Mouse (Mus musculus) midbrain, embryonic 11.5 days (tissue): ENCODE data around the gene Fcer1g. TPM values are rescaled to one million over a fixed set of nuclear protein-coding genes. Genes with fewer than 3 reads are reported as not detected.

Experiments used
- ATAC-seq: fragments of 200-750 bp; cut with Nextera tagmentation; 2 replicates; pipeline ENCODE4 v1.8.0; 2017; ENCODE audit warnings: moderate TSS enrichment, moderate library complexity; ENCODE audit not compliant: low FRiP score
- DNase-seq: peaks from one replicate; pipeline ENCODE4 v3.0.0; 2015; ENCODE audit warnings: low spot score; ENCODE audit errors: missing footprints
- H3K27ac ChIP-seq: fragments of 300-500 bp; sonication (generic); 2 replicates; pipeline ENCODE4 v1.5.1; 2014; ENCODE audit warnings: low read depth, low read length
- H3K27me3 ChIP-seq: fragments of 300-500 bp; sonication (generic); 2 replicates; pipeline ENCODE4 v1.6.1; 2014; ENCODE audit warnings: mild to moderate bottlenecking, low read length, moderate library complexity, mixed read lengths; ENCODE audit not compliant: control insufficient read depth, insufficient read depth
- H3K36me3 ChIP-seq: fragments of 300-500 bp; sonication (generic); 2 replicates; pipeline ENCODE4 v1.6.1; 2014; ENCODE audit warnings: mild to moderate bottlenecking, low read length, moderate library complexity, mixed read lengths; ENCODE audit not compliant: control insufficient read depth, insufficient read depth
- H3K4me1 ChIP-seq: fragments of 300-500 bp; sonication (generic); 2 replicates; pipeline ENCODE4 v1.6.1; 2014; ENCODE audit warnings: low read length; ENCODE audit not compliant: control insufficient read depth, insufficient read depth
- H3K4me2 ChIP-seq: fragments of 300-500 bp; sonication (generic); 2 replicates; pipeline ENCODE4 v1.6.1; 2014; ENCODE audit warnings: mild to moderate bottlenecking, moderate library complexity
- H3K4me3 ChIP-seq: fragments of 300-500 bp; sonication (generic); 2 replicates; pipeline ENCODE4 v1.5.1; 2014; ENCODE audit warnings: low read depth, low read length
- H3K9ac ChIP-seq: fragments of 300-500 bp; sonication (generic); 2 replicates; pipeline ENCODE4 v1.6.1; 2014; ENCODE audit warnings: low read length
- H3K9me3 ChIP-seq: fragments of 300-500 bp; sonication (generic); 2 replicates; pipeline ENCODE4 v1.6.1; 2016; ENCODE audit warnings: low read length; ENCODE audit not compliant: control insufficient read depth
- WGBS: fragments of 180-500 bp; shearing (Covaris S2); extraction: QIAGEN DNeasy Blood & Tissue Kit; methylation state at CpG from one replicate; pipeline ENCODE4 v1.1.7; 2014; 5-methylcytosine and 5-hydroxymethylcytosine counted together
- polyA plus RNA-seq: library from polyadenylated mRNA; unstranded; fragments of >200 nt; fragmentation: Nextera tagmentation; extraction: Ambion mirVana; gene quantifications from 2 replicates; pipeline ENCODE4 v1.2.1, GENCODE M21; 2014

The Fcer1g gene
- polyA plus RNA-seq, 1 experiment from 2014 or later: 27.3 TPM

DNA sequence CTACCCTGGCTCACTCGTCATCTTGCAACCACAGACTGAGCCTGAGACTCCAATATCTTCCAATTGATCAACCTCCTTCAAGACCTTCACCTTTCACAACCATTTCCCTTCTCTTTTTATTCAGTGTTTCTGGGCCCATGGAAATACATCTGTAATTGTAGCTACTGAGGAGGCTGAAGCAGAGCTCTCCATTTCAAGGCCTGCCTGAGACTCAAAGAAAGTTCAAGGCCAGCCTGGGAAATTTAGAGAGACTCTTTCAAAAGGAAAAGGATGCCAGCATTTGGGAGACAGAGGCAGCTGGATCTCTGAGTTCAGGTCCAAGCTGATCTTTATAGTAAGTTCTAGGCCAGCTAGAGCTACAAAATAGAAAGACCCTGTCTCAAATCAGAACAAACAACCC is 6.3 kb downstream of the Fcer1g start:
- Histone ChIP-seq H3K27me3 (no peaks in the 10 kb centered on the region), H3K4me3 (no peak overlapping the region), H3K9ac (no peak overlapping the region), H3K36me3 (no peaks in the 10 kb centered on the region), H3K9me3 (no peaks in the 10 kb centered on the region), H3K4me1 (peaks cover 9% of the 10 kb centered on the region), H3K27ac (no peak overlapping the region), H3K4me2 (no peak overlapping the region)
- DNase-seq: no peak
- ATAC-seq: no peak
- WGBS: 87% methylated on average over 1 of the region's 1 CpGs

DNA sequence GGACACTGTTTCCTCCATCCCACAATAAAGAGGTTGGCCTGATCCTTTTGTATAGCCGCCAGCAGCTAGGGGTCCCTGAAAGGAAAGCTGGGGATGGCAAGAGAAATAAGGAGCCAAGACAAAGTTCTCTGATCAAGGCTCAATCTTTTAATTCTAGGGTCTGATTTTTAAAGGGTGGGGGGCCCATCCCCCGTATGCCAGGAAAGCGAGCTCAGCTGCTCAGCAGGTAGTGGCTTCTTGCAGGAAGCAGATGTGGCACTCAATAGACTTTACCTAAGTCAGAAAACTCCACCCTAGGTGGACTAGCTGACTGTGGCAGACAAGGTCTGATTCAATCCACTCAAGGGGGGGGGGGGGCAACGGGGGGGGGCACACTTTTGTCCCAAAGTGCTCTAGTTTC is 7.4 kb downstream of the Fcer1g start:
- H3K36me3 ChIP-seq: no peaks in the 10 kb centered on the region
- no peak overlapping the region for H3K4me2 ChIP-seq
- no peak for DNase-seq
- 58% methylated on average over 3 of the region's 4 CpGs for WGBS
- no peak for ATAC-seq
- H3K9ac ChIP-seq: no peak overlapping the region
- H3K4me3 ChIP-seq: no peak overlapping the region
- H3K27ac ChIP-seq: no peak overlapping the region
- peaks cover 10% of the 10 kb centered on the region for H3K4me1 ChIP-seq
- H3K27me3 ChIP-seq: no peaks in the 10 kb centered on the region
- no peaks in the 10 kb centered on the region for H3K9me3 ChIP-seq

DNA sequence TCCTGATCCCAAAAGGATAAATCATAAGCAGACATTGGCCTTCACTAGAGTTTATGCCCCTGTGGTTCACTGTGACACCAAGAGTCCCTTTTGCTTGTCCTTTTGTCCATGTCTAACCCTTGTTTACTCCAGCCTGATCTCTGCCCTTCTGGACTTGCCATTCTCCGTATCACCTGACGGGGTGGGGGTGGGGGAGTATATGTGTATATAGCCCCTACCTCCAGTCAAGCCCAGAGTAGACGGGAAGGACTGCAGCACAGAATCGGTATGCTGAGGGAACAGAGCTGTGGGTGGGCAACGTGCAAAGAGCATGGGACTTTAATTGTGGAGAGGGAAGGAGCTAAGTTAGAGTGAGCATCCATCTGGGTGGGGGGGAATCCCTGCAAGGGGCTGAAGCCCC is 9.3 kb downstream of the Fcer1g start, which contains the start of gene Apoa2:
Gene Apoa2 (plus strand): TSS at position 198 of the 400 bp plus-strand sequence.
- Histone ChIP-seq H3K27ac (no peak within 1 kb of the TSS), H3K4me1 (peaks cover 18% of the 10 kb centered on the region), H3K27me3 (no peaks in the 10 kb centered on the region), H3K36me3 (0 out of 2 replicates have a peak, but pooled peaks cover under 1% of the 10 kb centered on the region), H3K9me3 (no peaks in the 10 kb centered on the region), H3K4me2 (no peak within 1 kb of the TSS), H3K9ac (no peak within 1 kb of the TSS), H3K4me3 (no peak within 1 kb of the TSS)
- ATAC-seq (no peak), DNase-seq (no peak)
- WGBS: 84% methylated on average over 5 of the region's 5 CpGs

GRCm38 (mm10) chr1:171223796-171224195 is 10.4 kb downstream of the Fcer1g start:
- no peak overlapping the region for H3K9ac ChIP-seq
- 0 out of 2 replicates have a peak, but pooled peaks cover 3% of the 10 kb centered on the region for H3K36me3 ChIP-seq
- H3K4me3 ChIP-seq: no peak overlapping the region
- no peak overlapping the region for H3K27ac ChIP-seq
- H3K9me3 ChIP-seq: no peaks in the 10 kb centered on the region
- no peak overlapping the region for H3K4me2 ChIP-seq
- no peak for DNase-seq
- WGBS: 84% methylated on average over 2 of the region's 2 CpGs
- peaks cover 11% of the 10 kb centered on the region for H3K4me1 ChIP-seq
- ATAC-seq: no peak
- no peaks in the 10 kb centered on the region for H3K27me3 ChIP-seq

GRCm38 (mm10) chr1:171223168-171223567 is 11.0 kb downstream of the Fcer1g start:
- Histone ChIP-seq H3K9me3 (no peaks in the 10 kb centered on the region), H3K27me3 (no peaks in the 10 kb centered on the region), H3K4me3 (0 out of 2 replicates have a peak overlapping the region, but pooled peaks have one; percentile 46), H3K36me3 (peaks cover 5% of the 10 kb centered on the region; the same call in 1 of the 2 replicates), H3K9ac (no peak overlapping the region), H3K4me1 (peaks cover 11% of the 10 kb centered on the region), H3K27ac (no peak overlapping the region), H3K4me2 (peak overlapping the region; percentile 85; the same call in 1 of the 2 replicates)
- no peak for DNase-seq
- 89% methylated on average over 6 of the region's 6 CpGs for WGBS
- no peak for ATAC-seq

GRCm38 (mm10) chr1:171222238-171223155 is 11.7 kb downstream of the Fcer1g start, which contains the start of gene Tomm40l:
Gene Tomm40l (minus strand): TSS chr1:171222514.
- 4% methylated on average over 28 of the region's 28 CpGs for WGBS
- H3K4me3 ChIP-seq: peak within 1 kb of the TSS; percentile 46
- ATAC-seq: peak; percentile 97
- no peaks in the 10 kb centered on the region for H3K9me3 ChIP-seq
- peak within 1 kb of the TSS; percentile 49 for H3K27ac ChIP-seq
- peaks cover 11% of the 10 kb centered on the region for H3K4me1 ChIP-seq
- DNase-seq: peak; percentile 98
- H3K4me2 ChIP-seq: peak within 1 kb of the TSS; percentile 85
- peaks cover 5% of the 10 kb centered on the region; the same call in 1 of the 2 replicates for H3K36me3 ChIP-seq
- H3K27me3 ChIP-seq: no peaks in the 10 kb centered on the region
- peak within 1 kb of the TSS; percentile 53 for H3K9ac ChIP-seq

DNA sequence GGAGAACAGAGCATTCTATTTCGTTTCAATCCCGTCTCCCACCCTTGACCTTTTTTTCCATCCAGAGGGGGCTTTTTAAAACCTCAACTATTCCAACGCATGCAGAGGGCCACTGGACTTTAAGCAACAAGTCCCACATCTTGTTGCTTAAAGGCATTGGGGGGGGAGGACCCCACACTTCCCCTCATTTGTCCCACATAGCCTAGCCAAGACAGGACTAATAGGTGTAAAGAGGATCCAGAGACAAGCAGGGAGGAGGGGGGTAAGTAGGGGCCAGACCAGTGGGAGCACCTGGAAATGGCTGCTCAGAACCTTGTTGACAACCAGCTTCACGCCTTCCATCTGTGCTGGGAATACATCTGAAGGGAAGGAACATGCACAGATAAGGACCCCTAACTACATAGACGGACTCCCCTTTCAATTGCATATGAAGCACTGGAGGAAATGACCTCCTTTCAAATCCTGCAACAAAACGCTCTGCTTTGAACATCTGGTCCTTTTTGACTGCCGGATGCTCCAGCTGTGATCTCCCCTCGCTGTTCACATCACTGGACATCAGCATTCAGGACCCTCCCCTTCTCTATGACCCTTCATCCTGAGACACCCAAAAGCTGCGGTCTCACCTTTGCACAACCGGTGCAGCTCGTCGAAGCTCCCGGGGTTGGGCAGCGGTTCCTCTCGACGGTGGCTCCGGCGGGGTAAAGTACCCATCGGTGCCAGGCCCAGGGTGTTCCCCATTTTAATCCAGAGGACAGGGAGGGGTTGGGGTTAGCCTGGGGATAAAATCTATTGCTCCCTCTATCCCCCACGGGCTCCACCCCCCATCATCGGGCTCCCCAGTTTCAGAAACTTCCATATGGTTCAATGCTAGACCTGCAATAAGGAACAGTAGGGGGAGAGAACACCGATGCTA is 12.6 kb downstream of the Fcer1g start:
- WGBS: 8% methylated on average over 22 of the region's 22 CpGs
- peak; percentile 88 for DNase-seq
- peak overlapping the region; percentile 46 for H3K4me3 ChIP-seq
- H3K27me3 ChIP-seq: no peaks in the 10 kb centered on the region
- peak; percentile 8; the same call in 1 of the 2 replicates for ATAC-seq
- H3K36me3 ChIP-seq: peaks cover 5% of the 10 kb centered on the region; the same call in 1 of the 2 replicates
- H3K4me1 ChIP-seq: peaks cover 11% of the 10 kb centered on the region
- H3K4me2 ChIP-seq: peak overlapping the region; percentile 85
- peak overlapping the region; percentile 53 for H3K9ac ChIP-seq
- no peak overlapping the region for H3K27ac ChIP-seq
- no peaks in the 10 kb centered on the region for H3K9me3 ChIP-seq

DNA sequence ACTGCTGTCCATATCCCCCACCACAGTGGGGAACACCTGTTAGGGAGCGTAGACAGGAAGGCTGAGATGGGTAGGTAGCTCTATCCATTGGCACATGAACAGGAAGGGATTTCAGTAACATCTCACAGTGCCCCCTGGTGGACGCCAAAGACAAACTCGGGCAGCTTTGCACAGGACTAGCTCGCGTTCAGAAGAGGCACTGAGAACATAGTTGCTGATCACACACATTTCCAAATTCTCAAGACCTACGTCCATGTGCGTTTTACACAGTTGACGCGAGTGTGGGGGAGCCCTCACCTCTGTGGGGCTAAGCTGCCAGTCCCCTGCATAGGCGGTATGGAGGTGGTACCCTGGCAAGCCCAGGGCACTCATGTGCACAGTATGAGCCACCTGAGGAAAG is 13.3 kb downstream of the Fcer1g start:
- no peak overlapping the region for H3K9ac ChIP-seq
- peak overlapping the region; percentile 46; the same call in 1 of the 2 replicates for H3K4me3 ChIP-seq
- peaks cover 11% of the 10 kb centered on the region for H3K4me1 ChIP-seq
- DNase-seq (peak; percentile 94), ATAC-seq (peak; percentile 31)
- H3K36me3 ChIP-seq: peaks cover 5% of the 10 kb centered on the region; the same call in 1 of the 2 replicates
- no peaks in the 10 kb centered on the region for H3K27me3 ChIP-seq
- WGBS: 10% methylated on average over 10 of the region's 10 CpGs
- H3K4me2 ChIP-seq: peak overlapping the region; percentile 85
- no peaks in the 10 kb centered on the region for H3K9me3 ChIP-seq
- no peak overlapping the region for H3K27ac ChIP-seq
